Mouse (Mus musculus) cerebellum, adult 2 months (tissue): ENCODE measurements at regions not wholly inside any gene's neighbourhood (a gene's known extent, or its start where the extent isn't known, plus 50 kb on each side); places are given as distances from the start of the nearest gene placed in this dataset.

ENCODE experiments used
- CTCF ChIP-seq: fragments of 200-500 bp; IDR thresholded peaks from 2 replicates; pipeline ENCODE4 v1.5.1; 2011; ENCODE audit warnings: low read depth, mild to moderate bottlenecking, control low read depth, low read length, moderate library complexity, borderline replicate concordance; ENCODE audit not compliant: insufficient read depth
- POLR2A ChIP-seq: fragments of 200-500 bp; IDR thresholded peaks from 2 replicates; pipeline ENCODE4 v1.6.1; 2011; ENCODE audit warnings: low read length, control low read depth, borderline replicate concordance; ENCODE audit not compliant: insufficient read depth

DNA sequence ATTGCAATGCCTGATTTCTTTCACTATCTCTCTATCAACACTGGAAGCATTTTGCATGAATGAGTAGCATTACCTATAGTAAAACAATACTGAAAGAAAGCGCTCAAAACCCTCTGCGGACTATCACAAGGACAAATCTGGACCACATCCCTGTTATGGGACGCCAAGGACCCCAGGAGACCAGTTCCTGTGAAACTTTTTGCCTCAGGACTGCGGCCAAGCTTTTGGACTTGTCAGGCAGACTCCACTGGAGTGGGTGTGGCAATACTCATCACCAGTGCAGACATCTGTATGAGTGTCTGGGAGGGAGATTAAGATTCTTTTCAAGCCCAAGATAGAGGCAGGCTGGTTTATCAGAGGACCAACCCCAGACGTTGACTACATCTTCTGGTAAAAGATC is 173.0 kb downstream of the Usp46 start:
- TF ChIP-seq CTCF (no peak), POLR2A (no peak)
